14 mouse cellular contexts compared by ENCODE assay signal in genomic region chr13:47948098-47948865, GRCm38 (mm10).
A peak's percentile ranks its signal among the peaks of the same experiment; 100 is the strongest.
DNase-seq lines count a peak whose midpoint lies in the region; ATAC-seq and TF ChIP-seq lines count a peak whose summit lies in the region.
"Had no signal": no experiment of that assay in that cellular context is flagged by ENCODE, and none has a peak within 500 bp of the region (broad histone marks: within the 10 kb centered on the region; RNA-seq: fewer than 3 reads in every experiment).

No protein-coding gene starts in this region.

- no peaks in the 10 kb centered on the region for H3K27me3 ChIP-seq in cerebellum, adult 2 months (ENCODE audit: control insufficient read depth, insufficient read depth, low read length)
- H3K27me3 ChIP-seq in forebrain, embryonic 14.5 days (replicated peaks; ENCODE audit: control insufficient read depth, insufficient read depth, low read length), result no peaks in the 10 kb centered on the region
- H3K27me3 ChIP-seq: heart, embryonic 15.5 days; limb, embryonic 15.5 days had no signal

- H3K4me3 ChIP-seq in cerebellum, adult 2 months (replicated peaks; ENCODE audit: insufficient read depth, low read depth, low read length), result no peak overlapping the region
- H3K4me3 ChIP-seq in forebrain, embryonic 14.5 days (ENCODE audit: low read depth, low read length), result no peak overlapping the region
- H3K4me3 ChIP-seq: heart, embryonic 15.5 days; limb, embryonic 15.5 days had no signal

- no peaks in the 10 kb centered on the region for H3K9me3 ChIP-seq in forebrain, embryonic 14.5 days (replicated peaks; ENCODE audit: control insufficient read depth, low read length)
- H3K9me3 ChIP-seq: heart, embryonic 15.5 days; limb, embryonic 15.5 days had no signal

- no peak for TF ChIP-seq CTCF in cerebellum, adult 2 months (IDR thresholded peaks at IDR 0.05; ENCODE audit: borderline replicate concordance, insufficient read depth, low read depth, low read length)

- TF ChIP-seq POLR2A in cerebellum, adult 2 months (IDR thresholded peaks at IDR 0.05; ENCODE audit: borderline replicate concordance, insufficient read depth, low read length), result no peak

- no peak overlapping the region for H3K4me2 ChIP-seq in forebrain, embryonic 14.5 days (ENCODE audit: low read length)
- H3K4me2 ChIP-seq: heart, embryonic 15.5 days; limb, embryonic 15.5 days had no signal

- DNase-seq in cerebellum, adult 2 months, result peak; percentile 13 to 41
- DNase-seq in cerebellum, adult 11 months, result no peak
- DNase-seq in layer of hippocampus, adult 11-12 months (ENCODE audit: low spot score), result peak; percentile 11
- DNase-seq in layer of hippocampus, postnatal 36 days, result no peak
- peak; percentile 66 for DNase-seq in Muller cell, postnatal 12 days (ENCODE audit: inconsistent ontology term)
- DNase-seq in forebrain, embryonic 14.5 days (ENCODE audit: low spot score), result peak; percentile 82
- no peak for DNase-seq in liver
- no peak for DNase-seq in heart, adult 8-10 months (ENCODE audit: low spot score)
- DNase-seq: gastrocnemius, postnatal 14 days; kidney, adult 2 months; retina, postnatal 1 day; thymus, adult 2 months had no signal

- no peak overlapping the region for H3K27ac ChIP-seq in cerebellum, adult 2 months (ENCODE audit: insufficient read depth, low read length)
- H3K27ac ChIP-seq in forebrain, embryonic 14.5 days (ENCODE audit: low read depth, low read length), result peak overlapping the region; percentile 68
- H3K27ac ChIP-seq: heart, embryonic 15.5 days; limb, embryonic 15.5 days had no signal

- no peak overlapping the region for H3K9ac ChIP-seq in forebrain, embryonic 14.5 days (ENCODE audit: low read length)
- H3K9ac ChIP-seq: heart, embryonic 15.5 days; limb, embryonic 15.5 days had no signal

- WGBS in cerebellum, adult 2 months, result 43% methylated on average over 10 of the region's 10 CpGs
- WGBS in forebrain, embryonic 14.5 days, result 57% methylated on average over 10 of the region's 10 CpGs

- peak; percentile 58 for ATAC-seq in forebrain, embryonic 14.5 days

- no peaks in the 10 kb centered on the region for H3K4me1 ChIP-seq in cerebellum, adult 2 months (ENCODE audit: control insufficient read depth, insufficient read depth, low read length)
- peaks cover 12% of the 10 kb centered on the region for H3K4me1 ChIP-seq in forebrain, embryonic 14.5 days (ENCODE audit: control insufficient read depth, insufficient read depth, low read length)
- H3K4me1 ChIP-seq: heart, embryonic 15.5 days; limb, embryonic 15.5 days had no signal

- no peaks in the 10 kb centered on the region for H3K36me3 ChIP-seq in forebrain, embryonic 14.5 days (ENCODE audit: control insufficient read depth, insufficient read depth, low read length)
- H3K36me3 ChIP-seq: heart, embryonic 15.5 days; limb, embryonic 15.5 days had no signal

Comparison
In these comparisons a context has a peak if more than half of its experiments do, and no peak if none do; other contexts are left out.
1. DNase-seq: peak in cerebellum, adult 2 months (2 of 2), layer of hippocampus, adult 11-12 months (single experiment), Muller cell, postnatal 12 days (single experiment) and forebrain, embryonic 14.5 days (single experiment); none in cerebellum, adult 11 months (single experiment), layer of hippocampus, postnatal 36 days (0 of 2), liver (single experiment) and heart, adult 8-10 months (single experiment).